Mouse (Mus musculus): ENCODE data around the gene Gpc6. TPM values are rescaled to one million over a fixed set of nuclear protein-coding genes. Genes with fewer than 3 reads are reported as not detected.

Gpc6 gene
- total and polyA plus RNA-seq, 3 experiments, result not detected

- DNase-seq (ENCODE audit: extremely low read depth), result peak; percentile 76
- no peaks in the 10 kb centered on the region for H3K9me3 ChIP-seq (replicated peaks; ENCODE audit: low read length)
Measured at GRCm38 (mm10) chr14:116937910-116938560, 12.9 kb downstream of the Gpc6 start.

GRCm38 (mm10) chr14:116938735-116939134, 13.6 kb downstream of the Gpc6 start:
- Histone ChIP-seq H3K27ac (ENCODE audit: insufficient read depth, low read depth) (no peak overlapping the region), H3K9ac (ENCODE audit: insufficient read depth, low read depth) (no peak overlapping the region; the same call in 1 of the 2 replicates), H3K27me3 (replicated peaks) (no peaks in the 10 kb centered on the region), H3K4me3 (replicated peaks in 1 of 3; ENCODE audit: low read depth in 2 of 3, low read length in 2 of 3, poor library complexity in 1 of 3) (no peak overlapping the region), H3K4me1 (ENCODE audit: control insufficient read depth in 1 of 2, insufficient read depth in 2 of 2) (peaks cover 5 to 28% of the 10 kb centered on the region in 2 experiments), H3K36me3 (replicated peaks in 1 of 2; ENCODE audit: control insufficient read depth in 1 of 2, insufficient read depth in 1 of 2, low read length in 1 of 2) (no peaks in the 10 kb centered on the region), H3K9me3 (replicated peaks; ENCODE audit: low read length) (no peaks in the 10 kb centered on the region), H3K4me2 (ENCODE audit: insufficient read depth, low read depth, poor library complexity, severe bottlenecking) (peak overlapping the region; percentile 47), H3K79me2 (replicated peaks; ENCODE audit: control insufficient read depth, extremely low read depth, insufficient read depth, poor library complexity, severe bottlenecking) (no peaks in the 10 kb centered on the region)
- in situ Hi-C loops (cut with MboI; ENCODE audit: low pct_ligation_motif_present, low pct_unique_long_range_greater_than_20kb, low sequenced_read_pairs) (loop anchor here (25.0 kb wide), 1 partner anchor 351 kb away; no protein-coding TSS in a partner anchor), dilution Hi-C loops (cut with MboI; ENCODE audit: extremely low pct_ligation_motif_present, extremely low pct_unique_long_range_greater_than_20kb, low sequenced_read_pairs) (no loop called here)
- TF ChIP-seq ZC3H11A (IDR thresholded peaks at IDR 0.05; ENCODE audit: low read depth, low read length), result no peak
- TF ChIP-seq RAD21 (IDR thresholded peaks at IDR 0.05; ENCODE audit: low read depth, low read length), result no peak
- TF ChIP-seq CHD2 (IDR thresholded peaks at IDR 0.05; ENCODE audit: low read length), result no peak
- 0 out of 2 replicates have a peak, but pooled peaks have one; percentile 48 for TF ChIP-seq EP300 (IDR thresholded peaks at IDR 0.05; ENCODE audit: low read length)
- peak; percentile 85 for TF ChIP-seq BHLHE40 (IDR thresholded peaks at IDR 0.05; ENCODE audit: low read depth, low read length)
- TF ChIP-seq MAX (IDR thresholded peaks at IDR 0.05; ENCODE audit: low read length), result no peak
- TF ChIP-seq RCOR1 (conservative IDR thresholded peaks at IDR 0.05; ENCODE audit: low read depth, low read length), result no peak
- peak; percentile 26; the same call in 1 of the 2 replicates for TF ChIP-seq JUN (IDR thresholded peaks at IDR 0.05; ENCODE audit: insufficient read depth, low read depth, low read length)
- 0 out of 2 replicates have a peak, but pooled peaks have one; percentile 61 for TF ChIP-seq JUND (conservative IDR thresholded peaks at IDR 0.05; ENCODE audit: low read depth, low read length)
- no peak for TF ChIP-seq USF2 (conservative IDR thresholded peaks at IDR 0.05; ENCODE audit: low read depth, low read length)
- TF ChIP-seq IRF4 (IDR thresholded peaks at IDR 0.05; ENCODE audit: low read depth, low read length), result peak; percentile 76
- TF ChIP-seq ELF1 (IDR thresholded peaks at IDR 0.05; ENCODE audit: low read depth, low read length), result no peak
- 0 out of 2 replicates have a peak, but pooled peaks have one; percentile 10 for TF ChIP-seq TCF12 (IDR thresholded peaks at IDR 0.05; ENCODE audit: low read depth, low read length)
- peak; percentile 47 for DNase-seq (ENCODE audit: extremely low read depth)

More at GRCm38 (mm10) chr14:116937910-116938560, 12.9 kb downstream of the Gpc6 start:
- H3K36me3 ChIP-seq (replicated peaks in 1 of 2; ENCODE audit: control insufficient read depth in 1 of 2, insufficient read depth in 1 of 2, low read length in 1 of 2), result no peaks in the 10 kb centered on the region
- H3K4me1 ChIP-seq (ENCODE audit: control insufficient read depth in 1 of 2, insufficient read depth in 2 of 2), result peaks cover 5 to 28% of the 10 kb centered on the region in 2 experiments
- H3K9ac ChIP-seq (ENCODE audit: insufficient read depth, low read depth), result no peak overlapping the region; the same call in 1 of the 2 replicates
- peak overlapping the region; percentile 42 for H3K27ac ChIP-seq (ENCODE audit: insufficient read depth, low read depth)
- in situ Hi-C loops (cut with MboI; ENCODE audit: low pct_ligation_motif_present, low pct_unique_long_range_greater_than_20kb, low sequenced_read_pairs), result loop anchor here (25.0 kb wide), 1 partner anchor 351 kb away; no protein-coding TSS in a partner anchor
- TF ChIP-seq CHD2 (IDR thresholded peaks at IDR 0.05; ENCODE audit: low read length) (0 out of 2 replicates have a peak, but pooled peaks have one; percentile 17), NRF1 (IDR thresholded peaks at IDR 0.05; ENCODE audit: low read depth, low read length) (peak; percentile 56; the same call in 1 of the 2 replicates), ZC3H11A (IDR thresholded peaks at IDR 0.05; ENCODE audit: low read depth, low read length) (no peak), RCOR1 (conservative IDR thresholded peaks at IDR 0.05; ENCODE audit: low read depth, low read length) (no peak), USF2 (conservative IDR thresholded peaks at IDR 0.05; ENCODE audit: low read depth, low read length) (no peak), MAFK (IDR thresholded peaks at IDR 0.05; ENCODE audit: insufficient replicate concordance, low read length) (no peak), ZKSCAN1 (IDR thresholded peaks at IDR 0.05; ENCODE audit: borderline replicate concordance, low read depth, low read length) (no peak), BHLHE40 (IDR thresholded peaks at IDR 0.05; ENCODE audit: low read depth, low read length) (peak; percentile 44), MYC (IDR thresholded peaks at IDR 0.05; ENCODE audit: low read depth, low read length) (peak; percentile 25; the same call in 1 of the 2 replicates), ELF1 (IDR thresholded peaks at IDR 0.05; ENCODE audit: low read depth, low read length) (peak; percentile 45), EP300 (IDR thresholded peaks at IDR 0.05; ENCODE audit: low read length) (peak; percentile 87), JUN (IDR thresholded peaks at IDR 0.05; ENCODE audit: insufficient read depth, low read depth, low read length) (peak; percentile 42; the same call in 1 of the 2 replicates), E2F4 (IDR thresholded peaks at IDR 0.05; ENCODE audit: insufficient replicate concordance, low read depth, low read length) (no peak), CTCF (conservative IDR thresholded peaks at IDR 0.05 in 1 of 2, IDR thresholded peaks at IDR 0.05 in 1 of 2; ENCODE audit: low read depth in 2 of 2, low read length in 2 of 2) (peak in 1 of 2 experiments; percentile 73; a peak in 2 of 4 replicates), ETS1 (conservative IDR thresholded peaks at IDR 0.05; ENCODE audit: low read depth, low read length) (no peak), UBTF (IDR thresholded peaks at IDR 0.05; ENCODE audit: low read depth, low read length) (no peak; the same call in 1 of the 2 replicates), POLR2AphosphoS2 (IDR thresholded peaks at IDR 0.05; ENCODE audit: low read depth, low read length) (no peak), ZMIZ1 (IDR thresholded peaks at IDR 0.05; ENCODE audit: low read depth, low read length) (no peak), SMC3 (IDR thresholded peaks at IDR 0.05; ENCODE audit: low read depth, low read length) (peak; percentile 82), POLR2A (IDR thresholded peaks at IDR 0.05; ENCODE audit: low read depth, low read length) (peak; percentile 45), MEF2A (IDR thresholded peaks at IDR 0.05; ENCODE audit: borderline replicate concordance, low read depth, low read length) (peak; percentile 69; the same call in 1 of the 2 replicates), TCF12 (IDR thresholded peaks at IDR 0.05; ENCODE audit: low read depth, low read length) (no peak), IRF4 (IDR thresholded peaks at IDR 0.05; ENCODE audit: low read depth, low read length) (peak; percentile 83), MAX (IDR thresholded peaks at IDR 0.05; ENCODE audit: low read length) (peak; percentile 24), JUND (conservative IDR thresholded peaks at IDR 0.05; ENCODE audit: low read depth, low read length) (peak; percentile 81), RAD21 (IDR thresholded peaks at IDR 0.05; ENCODE audit: low read depth, low read length) (peak; percentile 73)
- dilution Hi-C loops (cut with MboI; ENCODE audit: extremely low pct_ligation_motif_present, extremely low pct_unique_long_range_greater_than_20kb, low sequenced_read_pairs), result no loop called here
- H3K27me3 ChIP-seq (replicated peaks), result no peaks in the 10 kb centered on the region
- H3K79me2 ChIP-seq (replicated peaks; ENCODE audit: control insufficient read depth, extremely low read depth, insufficient read depth, poor library complexity, severe bottlenecking), result no peaks in the 10 kb centered on the region
- peak overlapping the region; percentile 47 for H3K4me2 ChIP-seq (ENCODE audit: insufficient read depth, low read depth, poor library complexity, severe bottlenecking)
- H3K4me3 ChIP-seq (replicated peaks in 1 of 3; ENCODE audit: low read depth in 2 of 3, low read length in 2 of 3, poor library complexity in 1 of 3), result peak overlapping the region in 1 of 3 experiments; percentile 19

Data from CH12.LX (cell line).